Mouse (Mus musculus) ES-E14 (cell line): ENCODE results near the gene Fam20b.

ENCODE experiments used
- MAFK ChIP-seq: IDR thresholded peaks from 2 replicates; pipeline ENCODE4 v1.6.1; 2014; ENCODE audit warnings: mild to moderate bottlenecking, low read depth, low read length, inconsistent platforms; ENCODE audit not compliant: insufficient read depth
- ZC3H11A ChIP-seq: IDR thresholded peaks from 2 replicates; pipeline ENCODE4 v1.6.1; 2012; ENCODE audit warnings: low read depth, mild to moderate bottlenecking, inconsistent platforms, low read length, borderline replicate concordance

DNA sequence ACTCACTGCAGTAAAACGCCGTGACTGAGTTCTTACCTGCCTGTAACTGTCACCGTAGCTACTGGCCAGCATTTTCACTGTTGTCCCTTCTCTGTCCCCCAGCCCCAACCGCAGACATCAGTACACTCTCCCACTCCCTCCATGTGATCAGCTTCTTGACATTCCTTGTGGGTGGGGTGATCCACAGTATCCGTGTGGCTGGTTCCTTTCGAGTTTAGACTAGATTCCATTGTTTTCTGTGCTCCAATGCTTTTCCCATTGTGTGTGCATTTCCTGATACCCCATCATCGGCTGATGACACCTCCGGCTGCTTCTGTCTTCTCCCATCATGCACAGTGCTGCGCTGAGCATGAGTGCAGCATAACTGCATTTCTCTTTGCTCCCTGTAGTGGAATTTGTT, 68.3 kb downstream of the Fam20b start:
- TF ChIP-seq ZC3H11A = no peak
- no peak for TF ChIP-seq MAFK
